Mouse (Mus musculus): ENCODE results near the gene Spam1. TPM values are rescaled to one million over a fixed set of nuclear protein-coding genes. Genes with fewer than 3 reads are reported as not detected.

Gene Spam1
- polyA plus RNA-seq (2015; fragmentation: Nextera tagmentation; extraction: Ambion mirVana), result not detected in 2 replicates

GRCm38 (mm10) chr6:24790888-24791287 lies at the start of gene Spam1:
TSS of gene Spam1 (plus strand) at chr6:24791188.
- ATAC-seq (ENCODE audit: insufficient read depth), result no peak
- no peak within 1 kb of the TSS for H3K27ac ChIP-seq (replicated peaks)
- H3K4me1 ChIP-seq (replicated peaks), result no peaks in the 10 kb centered on the region
- H3K27me3 ChIP-seq, result no peaks in the 10 kb centered on the region
- no peak within 1 kb of the TSS for H3K4me3 ChIP-seq (replicated peaks)
- no peak within 1 kb of the TSS for H3K4me2 ChIP-seq
- H3K36me3 ChIP-seq (replicated peaks), result no peaks in the 10 kb centered on the region
- no peak within 1 kb of the TSS for H3K9ac ChIP-seq
- no peaks in the 10 kb centered on the region for H3K9me3 ChIP-seq (replicated peaks)

- no peak within 1 kb of the TSS for H3K4me3 ChIP-seq (replicated peaks)
These were observed 43.0 kb upstream of the Spam1 start, which contains the start of gene Hyal4 for GRCm38 (mm10) chr6:24748029-24748428. TSS of gene Hyal4 (plus strand) at chr6:24748329.

GRCm38 (mm10) chr6:24759281-24759680 lies 31.7 kb upstream of the Spam1 start:
- H3K27me3 ChIP-seq, result no peaks in the 10 kb centered on the region
- H3K36me3 ChIP-seq (replicated peaks), result no peaks in the 10 kb centered on the region
- H3K4me2 ChIP-seq, result no peak overlapping the region
- H3K9ac ChIP-seq, result no peak overlapping the region
- H3K9me3 ChIP-seq (replicated peaks), result no peaks in the 10 kb centered on the region
- no peak overlapping the region for H3K27ac ChIP-seq (replicated peaks)
- no peaks in the 10 kb centered on the region for H3K4me1 ChIP-seq (replicated peaks)
- no peak for ATAC-seq (ENCODE audit: insufficient read depth)
- 71% methylated on average over 3 of the region's 3 CpGs for WGBS (ENCODE audit: insufficient replicate concordance)
- H3K4me3 ChIP-seq (replicated peaks), result no peak overlapping the region

More at GRCm38 (mm10) chr6:24748029-24748428, 43.0 kb upstream of the Spam1 start, which contains the start of gene Hyal4:
- no peak within 1 kb of the TSS for H3K27ac ChIP-seq (replicated peaks)
- H3K4me1 ChIP-seq (replicated peaks), result no peaks in the 10 kb centered on the region
- no peak within 1 kb of the TSS for H3K4me2 ChIP-seq
- no peaks in the 10 kb centered on the region for H3K9me3 ChIP-seq (replicated peaks)
- no peaks in the 10 kb centered on the region for H3K36me3 ChIP-seq (replicated peaks)
- 49% methylated on average over 4 of the region's 4 CpGs for WGBS (ENCODE audit: insufficient replicate concordance)
- no peaks in the 10 kb centered on the region for H3K27me3 ChIP-seq
- H3K9ac ChIP-seq, result no peak within 1 kb of the TSS
- no peak for ATAC-seq (ENCODE audit: insufficient read depth)

DNA sequence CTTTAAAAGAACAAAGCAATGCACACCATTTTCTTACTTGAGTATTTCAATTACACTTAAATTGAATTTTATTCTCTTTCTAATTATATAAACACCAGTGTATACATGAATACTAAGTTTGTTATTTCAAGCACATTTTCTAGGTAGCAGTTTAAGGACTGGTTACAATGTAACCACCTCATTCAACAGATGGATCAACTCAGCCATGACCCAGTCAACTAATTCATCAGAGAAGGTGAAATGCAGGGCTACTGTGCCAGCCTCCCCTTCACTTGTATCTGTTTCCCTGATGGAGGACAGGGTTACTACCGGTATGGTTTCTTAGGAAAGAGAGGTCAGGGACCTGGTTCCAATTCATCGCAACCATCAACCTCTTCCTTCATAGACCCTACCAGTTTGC lies 24.7 kb upstream of the Spam1 start:
- Histone ChIP-seq H3K9me3 (replicated peaks) (no peaks in the 10 kb centered on the region), H3K4me3 (replicated peaks) (no peak overlapping the region), H3K27ac (replicated peaks) (no peak overlapping the region), H3K27me3 (no peaks in the 10 kb centered on the region), H3K4me2 (no peak overlapping the region), H3K9ac (no peak overlapping the region), H3K4me1 (replicated peaks) (no peaks in the 10 kb centered on the region), H3K36me3 (replicated peaks) (no peaks in the 10 kb centered on the region)
- no peak for ATAC-seq (ENCODE audit: insufficient read depth)
- WGBS (ENCODE audit: insufficient replicate concordance), result 70% methylated on average over 2 of the region's 2 CpGs

DNA sequence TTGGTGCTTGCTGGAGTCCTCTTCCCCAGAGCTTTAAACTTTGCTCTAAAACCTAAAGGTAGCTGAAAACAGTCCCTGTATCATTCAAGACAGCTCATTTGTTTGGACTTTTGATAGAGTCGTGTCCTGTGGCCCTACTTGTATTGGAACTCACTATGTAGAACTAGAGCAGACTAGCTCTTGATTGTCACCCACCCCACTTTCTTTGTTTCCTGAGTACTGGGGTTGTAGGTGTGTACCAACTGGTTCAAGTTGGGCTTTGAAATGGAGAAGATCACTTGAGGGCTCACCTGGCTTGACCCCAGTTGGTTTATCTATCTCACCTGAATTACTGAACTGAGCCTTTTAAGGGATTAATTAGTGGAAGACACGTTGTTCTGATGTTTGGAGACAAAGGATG lies 11.8 kb upstream of the Spam1 start:
- Histone ChIP-seq H3K9ac (no peak overlapping the region), H3K4me1 (replicated peaks) (no peaks in the 10 kb centered on the region), H3K27ac (replicated peaks) (no peak overlapping the region), H3K9me3 (replicated peaks) (no peaks in the 10 kb centered on the region), H3K36me3 (replicated peaks) (no peaks in the 10 kb centered on the region), H3K4me3 (replicated peaks) (no peak overlapping the region), H3K4me2 (no peak overlapping the region), H3K27me3 (no peaks in the 10 kb centered on the region)
- no peak for ATAC-seq (ENCODE audit: insufficient read depth)
- WGBS (ENCODE audit: insufficient replicate concordance), result 39% methylated on average over 2 of the region's 2 CpGs

DNA sequence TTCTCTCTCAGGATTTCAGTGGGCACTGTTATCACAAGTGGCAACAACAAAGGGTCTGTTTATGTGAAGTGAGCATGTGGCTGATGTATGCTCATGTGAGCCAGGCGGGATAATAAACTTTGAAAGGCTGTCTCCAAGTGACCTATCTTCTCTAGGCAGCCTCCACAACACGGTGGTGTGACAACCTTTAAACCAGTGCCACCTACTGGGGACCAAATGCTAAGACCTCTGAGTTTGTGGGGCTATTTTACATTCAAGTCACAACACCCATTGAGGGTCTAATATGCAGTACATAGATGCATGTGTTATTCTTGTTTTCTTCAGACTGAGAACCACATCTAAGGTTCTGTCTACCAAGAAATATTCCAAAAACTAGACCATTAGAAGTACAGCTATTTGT lies 31.1 kb downstream of the Spam1 start:
- no peak for ATAC-seq (ENCODE audit: insufficient read depth)
- Histone ChIP-seq H3K4me2 (no peak overlapping the region), H3K27ac (replicated peaks) (no peak overlapping the region), H3K27me3 (no peaks in the 10 kb centered on the region), H3K4me1 (replicated peaks) (no peaks in the 10 kb centered on the region), H3K9me3 (replicated peaks) (no peaks in the 10 kb centered on the region), H3K36me3 (replicated peaks) (no peaks in the 10 kb centered on the region), H3K9ac (no peak overlapping the region), H3K4me3 (replicated peaks) (no peak overlapping the region)
- 37% methylated on average over 2 of the region's 2 CpGs for WGBS (ENCODE audit: insufficient replicate concordance)

Other genes with a start within 250 kb of the Spam1 start
- gene Lmod2, start 193.4 kb upstream of the Spam1 start, polyA plus RNA-seq (2015; fragmentation: Nextera tagmentation; extraction: Ambion mirVana), result 0.15 and 0.35 TPM in 2 replicates
- 22.8 and 25.0 TPM in 2 replicates for gene Wasl, start 126.2 kb upstream of the Spam1 start, polyA plus RNA-seq (2015; fragmentation: Nextera tagmentation; extraction: Ambion mirVana)
- gene Hyal6, start 57.9 kb upstream of the Spam1 start, polyA plus RNA-seq (2015; fragmentation: Nextera tagmentation; extraction: Ambion mirVana), result not detected in 2 replicates
- gene Hyal4, start 42.9 kb upstream of the Spam1 start, polyA plus RNA-seq (2015; fragmentation: Nextera tagmentation; extraction: Ambion mirVana), result 0.03 TPM in 2 replicates
- 0.06 and 0.15 TPM in 2 replicates for gene Hyal5, start 66.8 kb downstream of the Spam1 start, polyA plus RNA-seq (2015; fragmentation: Nextera tagmentation; extraction: Ambion mirVana)
- gene Tmem229a, start 165.1 kb downstream of the Spam1 start, polyA plus RNA-seq (2015; fragmentation: Nextera tagmentation; extraction: Ambion mirVana), result 0.09 and 0.16 TPM in 2 replicates

All from liver, embryonic 15.5 days (tissue).